Mouse (Mus musculus) intestine, embryonic 16.5 days (tissue): Measurements from ENCODE around the gene Tmem14a. TPM values are rescaled to one million over a fixed set of nuclear protein-coding genes. Genes with fewer than 3 reads are reported as not detected.
"Not testable (repeated sequence)": the region's sequence is repeated elsewhere in the genome, so short reads cannot be mapped to it uniquely, and the experiment has no call there.

Experiments
- ATAC-seq: fragments of 200-750 bp; cut with Nextera tagmentation; 2 replicates; pipeline ENCODE4 v1.8.0; 2017; ENCODE audit warnings: moderate TSS enrichment, moderate library complexity
- H3K27ac ChIP-seq: fragments of 300-500 bp; sonication (generic); 2 replicates; pipeline ENCODE4 v1.5.1; 2014; ENCODE audit warnings: mild to moderate bottlenecking, low read length
- H3K27me3 ChIP-seq: fragments of 300-500 bp; sonication (generic); replicated peaks from 2 replicates; pipeline ENCODE4 v1.6.1; 2014; ENCODE audit warnings: low read length, control low read depth, mixed read lengths; ENCODE audit not compliant: control insufficient read depth, insufficient read depth
- H3K36me3 ChIP-seq: fragments of 300-500 bp; sonication (generic); 2 replicates; pipeline ENCODE4 v1.6.1; 2014; ENCODE audit warnings: low read length, control low read depth; ENCODE audit not compliant: control insufficient read depth, insufficient read depth
- H3K4me1 ChIP-seq: fragments of 300-500 bp; sonication (generic); 2 replicates; pipeline ENCODE4 v1.6.1; 2014; ENCODE audit warnings: low read length, control low read depth, mixed read lengths; ENCODE audit not compliant: control insufficient read depth, insufficient read depth
- H3K4me2 ChIP-seq: fragments of 300-500 bp; sonication (generic); 2 replicates; pipeline ENCODE4 v1.6.1; 2014; ENCODE audit warnings: low read depth, low read length, control low read depth
- H3K4me3 ChIP-seq: fragments of 300-500 bp; sonication (generic); 2 replicates; pipeline ENCODE4 v1.5.1; 2014; ENCODE audit warnings: mild to moderate bottlenecking, low read length
- H3K9ac ChIP-seq: fragments of 300-500 bp; sonication (generic); 2 replicates; pipeline ENCODE4 v1.6.1; 2014; ENCODE audit warnings: low read depth, low read length
- H3K9me3 ChIP-seq: fragments of 300-500 bp; sonication (generic); 2 replicates; pipeline ENCODE4 v1.6.1; 2016; ENCODE audit warnings: low read length, control low read depth; ENCODE audit not compliant: control insufficient read depth
- WGBS: fragments of 180-500 bp; shearing (Covaris S2); extraction: QIAGEN DNeasy Blood & Tissue Kit; methylation state at CpG from one replicate; pipeline ENCODE4 v1.1.7; 2014; 5-methylcytosine and 5-hydroxymethylcytosine counted together
- polyA plus RNA-seq: library from polyadenylated mRNA; unstranded; fragments of >200 nt; fragmentation: Nextera tagmentation; extraction: Ambion mirVana; gene quantifications from 2 replicates; pipeline ENCODE4 v1.2.1, GENCODE M21; 2015

Tmem14a gene
- polyA plus RNA-seq, 1 experiment from 2014 or later, result 12.8 TPM

DNA sequence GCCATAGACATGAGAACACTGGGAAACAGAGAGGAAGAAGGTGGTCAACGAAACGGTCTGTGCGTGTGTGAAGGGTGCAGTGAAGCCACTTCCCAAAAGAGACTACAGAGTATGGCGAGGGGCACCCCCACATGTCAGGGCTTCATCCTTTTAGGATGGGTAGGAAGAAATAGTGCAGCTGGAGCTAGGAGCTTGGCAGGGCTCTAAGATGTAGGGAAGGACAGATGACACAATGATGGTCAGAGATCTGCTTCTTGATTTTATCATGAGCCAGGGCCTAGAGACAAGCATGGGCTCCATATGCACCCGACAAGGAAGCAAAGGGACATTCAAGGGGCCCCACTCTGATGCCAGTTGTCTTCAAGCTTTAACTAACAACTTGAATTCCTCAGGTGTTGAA is 44.0 kb downstream of the Tmem14a start:
- no peak for ATAC-seq
- Histone ChIP-seq H3K36me3 (no peaks in the 10 kb centered on the region), H3K4me3 (no peak overlapping the region), H3K9me3 (no peaks in the 10 kb centered on the region), H3K27ac (no peak overlapping the region), H3K4me1 (no peaks in the 10 kb centered on the region), H3K9ac (no peak overlapping the region), H3K27me3 (no peaks in the 10 kb centered on the region), H3K4me2 (no peak overlapping the region)
- 88% methylated on average over 5 of the region's 5 CpGs for WGBS

GRCm38 (mm10) chr1:21263986-21264385 is 45.6 kb downstream of the Tmem14a start:
- H3K4me2 ChIP-seq, result no peak overlapping the region
- H3K27ac ChIP-seq, result no peak overlapping the region
- ATAC-seq, result no peak
- H3K27me3 ChIP-seq, result no peaks in the 10 kb centered on the region
- H3K9ac ChIP-seq, result no peak overlapping the region
- WGBS, result 86% methylated on average over 4 of the region's 4 CpGs
- no peaks in the 10 kb centered on the region for H3K9me3 ChIP-seq
- H3K4me1 ChIP-seq, result no peaks in the 10 kb centered on the region
- no peak overlapping the region for H3K4me3 ChIP-seq
- no peaks in the 10 kb centered on the region for H3K36me3 ChIP-seq

DNA sequence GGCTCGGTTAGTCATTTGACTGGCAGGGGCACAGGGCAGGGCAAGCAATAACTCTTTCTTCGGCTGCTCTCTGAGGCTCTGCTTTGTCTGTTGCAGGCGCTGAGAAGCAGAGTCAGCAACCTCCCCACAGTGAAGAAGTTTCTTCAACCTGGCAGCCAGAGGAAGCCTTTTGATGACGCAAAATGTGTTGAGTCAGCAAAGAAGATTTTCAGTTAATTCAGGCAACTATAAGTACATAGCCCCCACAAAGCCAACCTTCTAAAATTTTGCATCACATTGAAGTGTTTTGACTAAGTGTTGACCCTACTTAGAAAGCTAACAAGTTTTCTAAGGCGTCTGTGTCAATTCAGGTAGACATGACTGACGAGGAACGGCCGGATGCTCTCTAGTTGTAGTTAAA is 46.4 kb downstream of the Tmem14a start:
- no peak overlapping the region for H3K27ac ChIP-seq
- H3K36me3 ChIP-seq, result no peaks in the 10 kb centered on the region
- ATAC-seq, result no peak
- no peak overlapping the region for H3K9ac ChIP-seq
- H3K4me3 ChIP-seq, result no peak overlapping the region
- 78% methylated on average over 8 of the region's 8 CpGs for WGBS
- H3K27me3 ChIP-seq, result no peaks in the 10 kb centered on the region
- H3K4me1 ChIP-seq, result no peaks in the 10 kb centered on the region
- H3K9me3 ChIP-seq, result no peaks in the 10 kb centered on the region
- no peak overlapping the region for H3K4me2 ChIP-seq

- no peak overlapping the region for H3K4me2 ChIP-seq
- WGBS, result 88% methylated on average over 1 of the region's 1 CpGs
- ATAC-seq, result no peak
- no peak overlapping the region for H3K27ac ChIP-seq
- H3K27me3 ChIP-seq, result no peaks in the 10 kb centered on the region
- no peaks in the 10 kb centered on the region for H3K9me3 ChIP-seq
- H3K4me3 ChIP-seq, result no peak overlapping the region
- H3K9ac ChIP-seq, result no peak overlapping the region
- H3K4me1 ChIP-seq, result no peaks in the 10 kb centered on the region
- H3K36me3 ChIP-seq, result no peaks in the 10 kb centered on the region
These were observed 48.4 kb downstream of the Tmem14a start for GRCm38 (mm10) chr1:21266766-21267165.

GRCm38 (mm10) chr1:21267466-21267865 is 49.1 kb downstream of the Tmem14a start:
- H3K4me1 ChIP-seq, H3K36me3 ChIP-seq, H3K4me2 ChIP-seq, ATAC-seq, H3K9me3 ChIP-seq, H3K4me3 ChIP-seq, H3K9ac ChIP-seq, H3K27me3 ChIP-seq, H3K27ac ChIP-seq: not testable (repeated sequence)
- 92% methylated on average over 5 of the region's 7 CpGs for WGBS

DNA sequence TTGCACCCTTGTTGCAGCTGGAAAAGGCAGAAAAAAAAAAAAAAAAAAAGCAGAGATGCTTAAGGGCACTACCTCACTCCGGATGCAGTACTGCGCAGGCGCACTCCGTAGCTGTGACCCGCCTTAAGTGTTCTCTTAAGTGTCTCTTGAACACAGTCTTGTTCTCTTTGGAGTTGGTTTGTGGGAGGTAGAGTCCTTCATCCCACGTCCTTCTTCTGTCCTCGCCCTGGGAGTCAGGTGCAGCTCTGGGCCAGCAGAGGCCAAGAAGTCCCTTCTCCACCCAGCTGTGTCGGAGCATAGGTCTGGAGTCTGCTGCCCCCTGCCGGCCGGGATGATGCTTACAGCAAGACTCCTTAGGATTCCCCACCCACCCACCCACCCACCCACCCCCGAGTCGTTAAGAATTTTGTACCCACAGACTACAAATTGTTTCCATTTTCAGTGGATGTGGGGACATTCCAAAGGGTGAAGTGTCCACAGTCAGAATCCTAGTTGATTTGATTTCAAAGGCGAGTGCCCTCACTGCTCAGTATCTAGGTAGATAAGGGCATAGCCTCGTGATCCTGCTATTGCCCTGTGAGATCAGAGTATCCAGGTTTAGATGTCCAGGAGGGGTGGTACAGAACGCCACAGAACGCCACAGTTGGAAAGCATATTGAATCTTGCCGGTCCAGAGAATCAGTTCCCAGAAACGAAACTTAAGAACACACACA is 53.1 kb downstream of the Tmem14a start:
- Histone ChIP-seq H3K9ac (peak overlapping the region; percentile 31), H3K4me3 (peak overlapping the region; percentile 38), H3K27ac (no peak overlapping the region), H3K27me3 (no peaks in the 10 kb centered on the region), H3K4me2 (peak overlapping the region; percentile 57), H3K4me1 (no peaks in the 10 kb centered on the region), H3K36me3 (no peaks in the 10 kb centered on the region), H3K9me3 (no peaks in the 10 kb centered on the region)
- WGBS, result 23% methylated on average over 18 of the region's 18 CpGs
- peak; percentile 91 for ATAC-seq

DNA sequence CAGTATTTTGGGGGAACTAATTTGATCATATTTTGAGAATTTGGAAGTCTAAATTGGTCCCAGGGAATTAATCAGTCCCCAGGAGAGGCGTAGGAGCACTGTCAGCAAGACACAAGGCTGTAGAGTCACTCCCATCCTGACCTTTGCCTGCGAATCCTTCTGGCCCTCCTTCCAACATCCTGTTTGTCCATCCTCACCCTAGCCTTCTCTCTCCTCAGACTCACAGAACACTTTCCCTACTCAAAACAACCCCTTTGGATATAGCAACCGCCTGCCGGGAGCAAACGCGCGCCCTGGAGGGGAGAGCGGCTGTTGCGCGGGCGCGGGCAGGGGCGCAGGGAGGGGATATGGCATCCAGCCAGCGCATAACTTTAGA is 53.7 kb downstream of the Tmem14a start:
- H3K36me3 ChIP-seq, result no peaks in the 10 kb centered on the region
- H3K4me1 ChIP-seq, result no peaks in the 10 kb centered on the region
- H3K27me3 ChIP-seq, result no peaks in the 10 kb centered on the region
- H3K4me3 ChIP-seq, result peak overlapping the region; percentile 38
- 0 out of 2 replicates have a peak, but pooled peaks have one; percentile 30 for ATAC-seq
- WGBS, result 13% methylated on average over 14 of the region's 14 CpGs
- no peaks in the 10 kb centered on the region for H3K9me3 ChIP-seq
- peak overlapping the region; percentile 57 for H3K4me2 ChIP-seq
- H3K27ac ChIP-seq, result no peak overlapping the region
- H3K9ac ChIP-seq, result peak overlapping the region; percentile 31; the same call in 1 of the 2 replicates

DNA sequence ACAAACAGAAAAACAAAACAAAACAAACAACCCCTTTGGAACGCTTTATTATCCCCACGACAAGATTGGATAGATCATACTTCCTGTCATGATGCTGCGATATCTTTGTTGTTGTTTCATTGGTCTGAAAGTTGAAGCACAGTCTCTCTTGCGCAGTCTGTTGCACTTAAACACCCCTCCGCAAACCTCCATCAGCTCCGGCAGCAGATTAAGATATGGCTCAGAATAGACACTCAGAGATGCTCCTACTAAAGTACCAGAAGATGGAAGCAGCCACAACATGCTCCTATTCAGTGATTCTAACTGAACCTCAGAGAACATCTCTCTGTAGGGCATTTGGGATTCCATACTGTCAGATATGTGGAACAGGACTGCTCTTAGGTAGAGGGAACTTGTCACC is 54.7 kb downstream of the Tmem14a start:
- no peak overlapping the region for H3K4me3 ChIP-seq
- no peak for ATAC-seq
- H3K4me1 ChIP-seq, result no peaks in the 10 kb centered on the region
- no peak overlapping the region for H3K27ac ChIP-seq
- H3K36me3 ChIP-seq, result no peaks in the 10 kb centered on the region
- H3K27me3 ChIP-seq, result no peaks in the 10 kb centered on the region
- no peaks in the 10 kb centered on the region for H3K9me3 ChIP-seq
- 93% methylated on average over 6 of the region's 6 CpGs for WGBS
- no peak overlapping the region for H3K9ac ChIP-seq
- H3K4me2 ChIP-seq, result no peak overlapping the region

GRCm38 (mm10) chr1:21274437-21275040 is 56.2 kb downstream of the Tmem14a start:
- ATAC-seq, result no peak
- H3K27me3 ChIP-seq, result no peaks in the 10 kb centered on the region
- H3K9me3 ChIP-seq, result no peaks in the 10 kb centered on the region
- H3K4me2 ChIP-seq, result no peak overlapping the region
- H3K4me1 ChIP-seq, result no peaks in the 10 kb centered on the region
- no peak overlapping the region for H3K9ac ChIP-seq
- H3K4me3 ChIP-seq, result no peak overlapping the region
- H3K27ac ChIP-seq, result no peak overlapping the region
- no peaks in the 10 kb centered on the region for H3K36me3 ChIP-seq
- 63% methylated on average over 2 of the region's 2 CpGs for WGBS
